Mouse (Mus musculus): ENCODE data around the gene Itih4.

- TF ChIP-seq POLR2A (IDR thresholded peaks at IDR 0.05; ENCODE audit: borderline replicate concordance, insufficient read depth, low read length) (no peak), CTCF (IDR thresholded peaks at IDR 0.05; ENCODE audit: borderline replicate concordance, insufficient read depth, low read depth, low read length) (no peak)
These were observed 7.2 kb upstream of the Itih4 start, which contains the start of gene Mustn1 for GRCm38 (mm10) chr14:30878958-30879571.

All from cerebellum, adult 2 months (tissue).